Mouse (Mus musculus) cerebellum, adult 2 months (tissue): Measurements from ENCODE around the gene Mtfr1l.

Experiments
- CTCF ChIP-seq: fragments of 200-500 bp; IDR thresholded peaks from 2 replicates; pipeline ENCODE4 v1.5.1; 2011; ENCODE audit warnings: low read depth, mild to moderate bottlenecking, control low read depth, low read length, moderate library complexity, borderline replicate concordance; ENCODE audit not compliant: insufficient read depth
- POLR2A ChIP-seq: fragments of 200-500 bp; IDR thresholded peaks from 2 replicates; pipeline ENCODE4 v1.6.1; 2011; ENCODE audit warnings: low read length, control low read depth, borderline replicate concordance; ENCODE audit not compliant: insufficient read depth

DNA sequence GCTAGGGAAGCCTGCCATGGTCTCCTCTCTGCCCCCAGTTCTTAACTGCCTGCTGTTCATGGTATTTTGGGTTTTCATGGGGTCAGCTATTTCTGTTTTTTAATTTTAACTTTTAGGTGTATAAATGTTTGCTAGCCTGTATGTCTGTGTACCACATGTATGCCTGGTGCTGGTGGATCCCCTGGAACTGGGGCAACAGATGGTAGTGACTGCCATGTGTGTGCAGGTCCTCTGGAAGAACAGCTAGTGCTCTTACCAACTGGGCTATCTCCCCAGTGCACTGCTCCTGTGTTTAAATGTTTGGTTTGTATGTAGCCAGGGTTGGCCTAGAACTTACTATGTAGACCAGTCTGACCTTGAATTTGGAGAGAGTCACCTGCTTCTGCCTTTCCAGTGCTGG, 15.9 kb downstream of the Mtfr1l start:
- TF ChIP-seq CTCF (no peak), POLR2A (no peak)
